Mouse (Mus musculus) CH12.LX (cell line): ENCODE measurements at regions not wholly inside any gene's neighbourhood (a gene's known extent, or its start where the extent isn't known, plus 50 kb on each side); places are given as distances from the start of the nearest gene placed in this dataset.

Source experiments
- DNase-seq: peaks from one replicate; pipeline ENCODE4 v3.0.0-alpha.2; 2013; ENCODE audit errors: extremely low read depth
- H3K27ac ChIP-seq: 2 replicates; pipeline ENCODE4 v1.5.1; 2012; ENCODE audit warnings: low read depth, mild to moderate bottlenecking, control low read depth, moderate library complexity; ENCODE audit not compliant: insufficient read depth
- H3K27me3 ChIP-seq: replicated peaks from 2 replicates; pipeline ENCODE3; 2012; ENCODE audit warnings: inconsistent platforms
- H3K36me3 ChIP-seq, 2 experiments: replicated peaks in 1 of 2; 2 replicates each; pipeline versions ENCODE3 to v1.6.1; 2012; ENCODE audit warnings: inconsistent platforms in 1 of 2, low read length in 1 of 2, mild to moderate bottlenecking in 1 of 2, mixed read lengths in 1 of 2, moderate library complexity in 1 of 2; ENCODE audit not compliant: control insufficient read depth in 1 of 2, insufficient read depth in 1 of 2
- H3K4me1 ChIP-seq, 2 experiments: 2 replicates each; pipeline ENCODE4 v1.6.1; 2012; ENCODE audit warnings: inconsistent platforms in 1 of 2, moderate library complexity in 1 of 2; ENCODE audit not compliant: insufficient read depth in 2 of 2, control insufficient read depth in 1 of 2
- H3K4me2 ChIP-seq: 2 replicates; pipeline ENCODE4 v1.6.1; 2012; ENCODE audit warnings: low read depth, mild to moderate bottlenecking, control low read depth; ENCODE audit not compliant: poor library complexity, insufficient read depth, severe bottlenecking
- H3K4me3 ChIP-seq, 3 experiments: fragments of 150-350 bp in 1 of 3; sonication (generic) in 1 of 3; replicated peaks in 1 of 3; 2 replicates each; pipeline versions ENCODE3 to v1.5.1; 2011 to 2012; ENCODE audit warnings: low read depth in 2 of 3, low read length in 2 of 3, mild to moderate bottlenecking in 2 of 3, moderate library complexity in 2 of 3, control low read depth in 1 of 3, improper control_type of control experiment in 1 of 3, inconsistent platforms in 1 of 3, mixed read lengths in 1 of 3; ENCODE audit not compliant: poor library complexity in 1 of 3
- H3K79me2 ChIP-seq: replicated peaks from 2 replicates; pipeline ENCODE4 v1.6.1; 2012; ENCODE audit warnings: mild to moderate bottlenecking, moderate library complexity; ENCODE audit not compliant: control insufficient read depth, poor library complexity, insufficient read depth, severe bottlenecking; ENCODE audit errors: extremely low read depth
- H3K9ac ChIP-seq: 2 replicates; pipeline ENCODE4 v1.6.1; 2012; ENCODE audit warnings: low read depth, mild to moderate bottlenecking, control low read depth, moderate library complexity; ENCODE audit not compliant: insufficient read depth
- H3K9me3 ChIP-seq: replicated peaks from 2 replicates; pipeline ENCODE3; 2012; ENCODE audit warnings: low read length, inconsistent platforms, mixed read lengths
- CHD2 ChIP-seq: IDR thresholded peaks from 2 replicates; pipeline ENCODE4 v1.6.1; 2011; ENCODE audit warnings: low read length, improper control_type of control experiment
- CTCF ChIP-seq, 2 experiments: IDR thresholded peaks in 1 of 2; conservative IDR thresholded peaks in 1 of 2; 2 replicates each; pipeline ENCODE4 v1.5.1; 2011 to 2012; ENCODE audit warnings: low read depth in 2 of 2, low read length in 2 of 2, improper control_type of control experiment in 1 of 2, inconsistent platforms in 1 of 2, mild to moderate bottlenecking in 1 of 2, moderate library complexity in 1 of 2
- E2F4 ChIP-seq: IDR thresholded peaks from 2 replicates; pipeline ENCODE4 v1.6.1; 2011; ENCODE audit warnings: low read depth, low read length, improper control_type of control experiment; ENCODE audit not compliant: insufficient replicate concordance
- ELF1 ChIP-seq: IDR thresholded peaks from 2 replicates; pipeline ENCODE4 v1.6.1; 2014; ENCODE audit warnings: low read depth, mild to moderate bottlenecking, inconsistent platforms, low read length, improper control_type of control experiment
- EP300 ChIP-seq: IDR thresholded peaks from 2 replicates; pipeline ENCODE4 v1.6.1; 2011; ENCODE audit warnings: low read length, improper control_type of control experiment
- ETS1 ChIP-seq: conservative IDR thresholded peaks from 2 replicates; pipeline ENCODE4 v1.6.1; 2012; ENCODE audit warnings: low read depth, mild to moderate bottlenecking, inconsistent platforms, low read length, improper control_type of control experiment, moderate library complexity
- GABPA ChIP-seq: IDR thresholded peaks from 2 replicates; pipeline ENCODE4 v1.6.1; 2012; ENCODE audit warnings: low read depth, low read length, improper control_type of control experiment, inconsistent platforms; ENCODE audit not compliant: insufficient replicate concordance
- IRF4 ChIP-seq: IDR thresholded peaks from 2 replicates; pipeline ENCODE4 v1.6.1; 2014; ENCODE audit warnings: low read depth, mild to moderate bottlenecking, inconsistent platforms, low read length, improper control_type of control experiment
- JUND ChIP-seq: conservative IDR thresholded peaks from 2 replicates; pipeline ENCODE4 v1.6.1; 2011; ENCODE audit warnings: low read depth, low read length, improper control_type of control experiment
- MAX ChIP-seq: IDR thresholded peaks from 2 replicates; pipeline ENCODE4 v1.6.1; 2011; ENCODE audit warnings: low read length, improper control_type of control experiment
- MAZ ChIP-seq: IDR thresholded peaks from 2 replicates; pipeline ENCODE4 v1.6.1; 2012; ENCODE audit warnings: low read depth, mild to moderate bottlenecking, inconsistent platforms, low read length, improper control_type of control experiment, moderate library complexity
- MYC ChIP-seq: IDR thresholded peaks from 2 replicates; pipeline ENCODE4 v1.6.1; 2011; ENCODE audit warnings: low read depth, mild to moderate bottlenecking, improper control_type of control experiment, low read length
- NELFE ChIP-seq: IDR thresholded peaks from 2 replicates; pipeline ENCODE4 v1.6.1; 2011; ENCODE audit warnings: low read depth, low read length, improper control_type of control experiment
- POLR2AphosphoS2 ChIP-seq: IDR thresholded peaks from 2 replicates; pipeline ENCODE4 v1.6.1; 2011; ENCODE audit warnings: low read depth, low read length, improper control_type of control experiment
- SMC3 ChIP-seq: IDR thresholded peaks from 2 replicates; pipeline ENCODE4 v1.6.1; 2011; ENCODE audit warnings: low read depth, low read length, improper control_type of control experiment
- TBP ChIP-seq: conservative IDR thresholded peaks from 2 replicates; pipeline ENCODE4 v1.6.1; 2011; ENCODE audit warnings: low read depth, low read length, improper control_type of control experiment
- TCF12 ChIP-seq: IDR thresholded peaks from 2 replicates; pipeline ENCODE4 v1.6.1; 2014; ENCODE audit warnings: low read depth, mild to moderate bottlenecking, inconsistent platforms, low read length, improper control_type of control experiment
- UBTF ChIP-seq: IDR thresholded peaks from 2 replicates; pipeline ENCODE4 v1.6.1; 2012; ENCODE audit warnings: low read depth, mild to moderate bottlenecking, inconsistent platforms, low read length, improper control_type of control experiment, moderate library complexity
- USF1 ChIP-seq: IDR thresholded peaks from 2 replicates; pipeline ENCODE4 v1.6.1; 2014; ENCODE audit warnings: low read depth, mild to moderate bottlenecking, inconsistent platforms, low read length, improper control_type of control experiment
- ZKSCAN1 ChIP-seq: IDR thresholded peaks from 2 replicates; pipeline ENCODE4 v1.6.1; 2012; ENCODE audit warnings: low read depth, inconsistent platforms, low read length, improper control_type of control experiment, borderline replicate concordance
- ZMIZ1 ChIP-seq: IDR thresholded peaks from 2 replicates; pipeline ENCODE4 v1.6.1; 2012; ENCODE audit warnings: low read depth, mild to moderate bottlenecking, inconsistent platforms, low read length, improper control_type of control experiment
- dilution Hi-C: fragments of 300-500 bp; cut with MboI; formaldehyde crosslinking; loops from 2 replicates; pipeline ENCODE4 v1.14.3; 2020; ENCODE audit warnings: low sequenced_read_pairs; ENCODE audit not compliant: extremely low pct_unique_long_range_greater_than_20kb, extremely low pct_ligation_motif_present
- in situ Hi-C: fragments of 300-500 bp; cut with MboI; formaldehyde crosslinking; loops from 3 replicates; pipeline ENCODE4 v1.14.3; 2019; ENCODE audit warnings: low sequenced_read_pairs, low pct_ligation_motif_present, low pct_unique_long_range_greater_than_20kb, mixed read lengths

DNA sequence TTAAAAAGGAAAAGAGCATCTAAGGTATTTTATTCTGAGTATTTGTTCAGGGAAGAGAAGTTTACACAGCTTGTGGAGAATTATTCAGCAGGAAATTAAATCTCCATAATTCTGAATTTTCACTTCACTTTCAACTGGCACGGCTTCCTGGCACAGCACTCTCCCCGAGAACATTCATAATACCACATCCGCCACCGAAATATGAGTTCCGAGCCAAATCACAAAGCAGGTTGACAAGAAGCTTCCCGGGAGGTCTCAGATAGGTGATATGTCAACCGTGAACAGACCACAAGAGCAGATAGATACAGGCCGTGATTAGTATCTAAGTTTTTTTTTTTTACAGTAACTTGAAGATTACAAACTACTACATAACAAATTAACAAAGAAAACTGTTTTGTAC lies 473.9 kb downstream of the Synb start:
- in situ Hi-C loops (no loop called here), dilution Hi-C loops (no loop called here)
- no peaks in the 10 kb centered on the region for H3K9me3 ChIP-seq
- no peak overlapping the region for H3K4me2 ChIP-seq
- no peak overlapping the region for H3K9ac ChIP-seq
- no peaks in the 10 kb centered on the region for H3K27me3 ChIP-seq
- H3K4me1 ChIP-seq = no peaks in the 10 kb centered on the region
- H3K4me3 ChIP-seq = no peak overlapping the region
- no peaks in the 10 kb centered on the region for H3K79me2 ChIP-seq
- no peak overlapping the region for H3K27ac ChIP-seq
- TF ChIP-seq JUND = no peak
- no peak for TF ChIP-seq CTCF (conservative IDR thresholded peaks at IDR 0.05 in 1 of 2, IDR thresholded peaks at IDR 0.05 in 1 of 2; ENCODE audit: low read depth in 2 of 2, low read length in 2 of 2)
- TF ChIP-seq NELFE = no peak
- no peak for TF ChIP-seq SMC3
- TF ChIP-seq POLR2AphosphoS2 = no peak
- TF ChIP-seq, all 38 proteins: peak for 0
- no peak for DNase-seq
- no peaks in the 10 kb centered on the region for H3K36me3 ChIP-seq

DNA sequence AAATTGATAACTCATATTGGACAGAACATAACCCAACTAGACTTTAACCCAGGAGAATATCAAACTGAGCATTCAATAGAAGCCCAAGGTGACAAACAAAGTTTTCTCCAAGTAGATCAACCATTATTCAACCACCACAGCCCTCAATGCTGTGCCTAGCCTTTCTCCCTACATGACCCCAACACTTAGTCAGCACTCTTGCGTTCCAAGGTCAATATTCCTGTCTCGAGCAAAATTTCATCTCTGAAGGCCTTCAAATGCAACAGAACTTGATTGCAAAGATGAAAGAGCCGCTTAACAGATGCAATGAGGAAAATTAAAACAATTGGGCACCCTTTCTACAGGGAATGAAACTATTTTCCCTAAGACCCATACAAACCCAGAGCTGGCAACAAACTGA lies 485.1 kb downstream of the Synb start:
- dilution Hi-C loops = no loop called here
- TF ChIP-seq JUND (no peak), IRF4 (no peak), ZMIZ1 (no peak), E2F4 (no peak), NELFE (no peak)

DNA sequence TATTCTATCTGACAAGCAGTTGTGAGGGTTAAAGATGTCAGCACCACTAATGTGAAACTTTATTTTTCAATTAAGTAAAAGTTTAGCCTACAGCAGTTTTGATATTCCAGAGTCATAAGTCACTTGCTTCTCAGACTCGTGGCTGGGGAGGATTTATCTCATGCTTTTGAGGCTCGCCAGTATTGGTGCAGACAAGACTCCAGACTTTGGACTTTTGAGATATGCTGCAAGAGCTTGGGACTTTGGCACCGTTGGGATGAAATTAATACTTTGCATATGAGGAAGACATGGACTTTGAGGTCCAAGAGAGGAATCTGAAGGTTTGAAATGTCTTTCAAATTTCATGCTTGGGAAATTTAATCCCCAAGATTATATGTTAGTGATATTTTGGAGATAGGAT lies 486.2 kb downstream of the Synb start:
- Histone ChIP-seq H3K36me3 (no peaks in the 10 kb centered on the region), H3K9ac (no peak overlapping the region), H3K9me3 (no peaks in the 10 kb centered on the region), H3K79me2 (no peaks in the 10 kb centered on the region), H3K4me1 (no peaks in the 10 kb centered on the region), H3K27me3 (no peaks in the 10 kb centered on the region), H3K27ac (no peak overlapping the region), H3K4me3 (no peak overlapping the region), H3K4me2 (no peak overlapping the region)
- TF ChIP-seq SMC3 (no peak), POLR2AphosphoS2 (no peak)
- in situ Hi-C loops (no loop called here), dilution Hi-C loops (no loop called here)
- DNase-seq = no peak

More for the DNA sequence above, 485.1 kb downstream of the Synb start:
- Histone ChIP-seq H3K4me2 (no peak overlapping the region), H3K79me2 (no peaks in the 10 kb centered on the region), H3K4me1 (no peaks in the 10 kb centered on the region), H3K36me3 (no peaks in the 10 kb centered on the region), H3K27me3 (no peaks in the 10 kb centered on the region), H3K9ac (no peak overlapping the region), H3K9me3 (no peaks in the 10 kb centered on the region), H3K27ac (no peak overlapping the region), H3K4me3 (no peak overlapping the region)
- in situ Hi-C loops = no loop called here
- no peak for DNase-seq

DNA sequence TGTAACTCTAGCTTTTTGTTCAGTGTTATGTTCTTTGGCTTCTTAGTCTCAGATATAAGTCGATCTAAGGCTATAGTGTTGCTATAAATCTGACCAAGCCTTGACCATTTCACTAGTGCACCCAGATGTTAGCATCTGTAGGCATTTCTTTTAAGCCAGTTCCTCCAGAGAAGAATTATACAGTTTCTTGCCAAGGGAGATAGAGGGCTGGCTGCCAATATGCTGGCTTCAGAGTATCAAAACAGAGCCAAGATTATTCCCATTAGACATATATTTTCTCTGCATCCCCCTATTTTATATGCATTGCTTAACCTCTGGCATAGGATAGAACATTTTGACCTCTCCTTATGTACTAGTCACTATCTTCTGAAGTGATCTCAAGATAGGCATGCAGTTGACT lies 487.5 kb downstream of the Synb start:
- Histone ChIP-seq H3K36me3 (no peaks in the 10 kb centered on the region), H3K4me1 (no peaks in the 10 kb centered on the region), H3K4me3 (no peak overlapping the region), H3K27me3 (no peaks in the 10 kb centered on the region), H3K27ac (no peak overlapping the region), H3K9ac (no peak overlapping the region), H3K9me3 (no peaks in the 10 kb centered on the region), H3K79me2 (no peaks in the 10 kb centered on the region), H3K4me2 (no peak overlapping the region)
- dilution Hi-C loops (no loop called here), in situ Hi-C loops (no loop called here)
- no peak for DNase-seq
- no peak for TF ChIP-seq NELFE
- no peak for TF ChIP-seq MYC
- no peak for TF ChIP-seq USF1
- no peak for TF ChIP-seq CHD2
- TF ChIP-seq UBTF = no peak
- TF ChIP-seq ELF1 = no peak
- TF ChIP-seq GABPA = no peak
- TF ChIP-seq ETS1 = no peak
- TF ChIP-seq TBP = no peak
- no peak for TF ChIP-seq TCF12
- TF ChIP-seq ZKSCAN1 = no peak
- TF ChIP-seq MAX = no peak
- no peak for TF ChIP-seq MAZ
- TF ChIP-seq EP300 = no peak
